Mouse (Mus musculus) hindbrain, embryonic 13.5 days (tissue): Measurements from ENCODE around the gene Gli1. TPM values are rescaled to one million over a fixed set of nuclear protein-coding genes. Genes with fewer than 3 reads are reported as not detected.

Source experiments
- ATAC-seq: fragments of 200-750 bp; cut with Nextera tagmentation; 2 replicates; pipeline ENCODE4 v1.8.0; 2017; ENCODE audit warnings: moderate TSS enrichment; ENCODE audit not compliant: low FRiP score
- H3K27ac ChIP-seq: fragments of 300-500 bp; sonication (generic); 2 replicates; pipeline ENCODE4 v1.5.1; 2015; ENCODE audit warnings: inconsistent platforms, mild to moderate bottlenecking, moderate library complexity
- H3K27me3 ChIP-seq: fragments of 300-500 bp; sonication (generic); 2 replicates; pipeline ENCODE4 v1.6.1; 2015; ENCODE audit warnings: mild to moderate bottlenecking, inconsistent platforms
- H3K36me3 ChIP-seq: fragments of 300-500 bp; sonication (generic); 2 replicates; pipeline ENCODE4 v1.6.1; 2015; ENCODE audit warnings: mild to moderate bottlenecking, inconsistent platforms
- H3K4me1 ChIP-seq: fragments of 300-500 bp; sonication (generic); replicated peaks from 2 replicates; pipeline ENCODE4 v1.6.1; 2015; ENCODE audit warnings: inconsistent platforms
- H3K4me2 ChIP-seq: fragments of 300-500 bp; sonication (generic); 2 replicates; pipeline ENCODE4 v1.6.1; 2015; ENCODE audit warnings: inconsistent platforms, mild to moderate bottlenecking, moderate library complexity
- H3K4me3 ChIP-seq: fragments of 300-500 bp; sonication (generic); 2 replicates; pipeline ENCODE4 v1.5.1; 2015; ENCODE audit warnings: mild to moderate bottlenecking, inconsistent platforms
- H3K9ac ChIP-seq: fragments of 300-500 bp; sonication (generic); 2 replicates; pipeline ENCODE4 v1.6.1; 2015; ENCODE audit warnings: mild to moderate bottlenecking, inconsistent platforms
- H3K9me3 ChIP-seq: fragments of 300-500 bp; sonication (generic); 2 replicates; pipeline ENCODE4 v1.6.1; 2016; ENCODE audit warnings: inconsistent platforms
- WGBS: fragments of 180-500 bp; shearing (Covaris S2); methylation state at CpG from one replicate; pipeline ENCODE4 v1.1.7; 2015; 5-methylcytosine and 5-hydroxymethylcytosine counted together
- polyA plus RNA-seq: library from polyadenylated mRNA; unstranded; fragments of >200 nt; fragmentation: Nextera tagmentation; extraction: Ambion mirVana; gene quantifications from 2 replicates; pipeline ENCODE4 v1.2.1, GENCODE M21; 2015

Gene Gli1
- polyA plus RNA-seq, result 1.6 and 1.8 TPM in 2 replicates

DNA sequence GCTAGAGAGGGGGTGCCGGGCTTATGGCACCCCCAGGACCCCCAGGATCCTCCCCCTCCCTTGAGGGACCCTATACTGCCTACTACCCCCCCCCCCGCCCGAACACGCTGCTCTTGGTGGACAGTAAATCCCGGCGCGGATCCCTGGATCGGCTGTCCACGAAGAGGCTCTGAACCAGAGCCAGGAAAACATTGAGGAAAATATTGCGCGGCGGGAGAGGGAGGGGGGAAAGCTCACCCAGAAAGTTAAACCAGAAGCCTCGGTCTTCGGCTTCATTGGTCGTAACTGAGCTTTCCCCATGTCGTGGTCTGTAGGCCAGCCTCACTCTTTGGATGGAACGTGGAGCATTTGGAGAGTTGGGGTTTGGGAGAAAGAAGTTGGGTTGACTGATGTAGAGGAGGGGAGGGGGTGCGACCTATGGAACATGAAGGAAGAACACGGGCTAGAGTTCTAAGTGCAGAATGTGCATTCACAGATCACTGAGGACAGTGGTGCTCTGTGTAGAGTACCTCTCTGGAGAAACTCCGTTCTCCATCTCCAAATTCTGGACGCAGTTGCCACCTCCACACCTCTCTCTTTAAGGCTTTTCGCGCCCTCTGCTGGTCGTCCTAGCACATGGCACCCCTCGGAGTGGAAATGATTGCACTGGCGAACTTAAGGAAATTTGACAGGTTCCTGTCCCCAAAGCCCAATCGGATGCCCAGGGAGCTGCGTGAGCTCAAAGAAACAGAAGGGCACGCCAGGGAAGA lies at the start of gene Gli1:
Gene Gli1 (minus strand): TSS at position 84 of the 749 bp plus-strand sequence.
- Histone ChIP-seq H3K36me3 (no peaks in the 10 kb centered on the region), H3K27me3 (peaks cover 48% of the 10 kb centered on the region), H3K4me3 (peak within 1 kb of the TSS; percentile 35), H3K9ac (0 out of 2 replicates have a peak within 1 kb of the TSS, but pooled peaks have one; percentile 20), H3K9me3 (no peaks in the 10 kb centered on the region), H3K4me2 (peak within 1 kb of the TSS; percentile 61), H3K27ac (no peak within 1 kb of the TSS), H3K4me1 (peaks cover 37% of the 10 kb centered on the region)
- 1% methylated on average over 29 of the region's 29 CpGs for WGBS
- 0 out of 2 replicates have a peak, but pooled peaks have one; percentile 14 for ATAC-seq

DNA sequence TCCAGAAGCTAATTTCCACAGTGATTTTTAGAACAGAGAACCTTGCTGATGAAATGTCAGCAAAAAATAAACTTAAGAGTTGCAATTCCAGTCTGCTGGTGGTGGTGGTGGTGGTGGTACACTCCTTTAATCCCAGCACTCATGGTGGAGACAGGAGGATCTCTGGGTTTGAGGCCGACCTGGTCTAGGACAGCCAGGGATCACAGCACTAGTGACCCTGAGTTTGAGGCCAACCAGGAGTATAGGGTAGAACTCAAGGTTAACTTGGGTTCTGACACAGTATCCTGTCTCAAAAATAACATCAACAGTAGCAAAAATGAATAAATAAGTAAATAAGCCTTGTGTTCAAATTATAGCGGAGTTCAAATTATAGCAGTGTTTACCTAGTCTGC lies 40.0 kb upstream of the Gli1 start:
- Histone ChIP-seq H3K9ac (peak overlapping the region; percentile 82), H3K27ac (no peak overlapping the region), H3K36me3 (no peaks in the 10 kb centered on the region), H3K9me3 (no peaks in the 10 kb centered on the region), H3K4me1 (peaks cover 21% of the 10 kb centered on the region), H3K4me2 (peak overlapping the region; percentile 71), H3K4me3 (peak overlapping the region; percentile 75), H3K27me3 (no peaks in the 10 kb centered on the region)
- ATAC-seq, result no peak
- WGBS, result 58% methylated on average over 2 of the region's 2 CpGs

DNA sequence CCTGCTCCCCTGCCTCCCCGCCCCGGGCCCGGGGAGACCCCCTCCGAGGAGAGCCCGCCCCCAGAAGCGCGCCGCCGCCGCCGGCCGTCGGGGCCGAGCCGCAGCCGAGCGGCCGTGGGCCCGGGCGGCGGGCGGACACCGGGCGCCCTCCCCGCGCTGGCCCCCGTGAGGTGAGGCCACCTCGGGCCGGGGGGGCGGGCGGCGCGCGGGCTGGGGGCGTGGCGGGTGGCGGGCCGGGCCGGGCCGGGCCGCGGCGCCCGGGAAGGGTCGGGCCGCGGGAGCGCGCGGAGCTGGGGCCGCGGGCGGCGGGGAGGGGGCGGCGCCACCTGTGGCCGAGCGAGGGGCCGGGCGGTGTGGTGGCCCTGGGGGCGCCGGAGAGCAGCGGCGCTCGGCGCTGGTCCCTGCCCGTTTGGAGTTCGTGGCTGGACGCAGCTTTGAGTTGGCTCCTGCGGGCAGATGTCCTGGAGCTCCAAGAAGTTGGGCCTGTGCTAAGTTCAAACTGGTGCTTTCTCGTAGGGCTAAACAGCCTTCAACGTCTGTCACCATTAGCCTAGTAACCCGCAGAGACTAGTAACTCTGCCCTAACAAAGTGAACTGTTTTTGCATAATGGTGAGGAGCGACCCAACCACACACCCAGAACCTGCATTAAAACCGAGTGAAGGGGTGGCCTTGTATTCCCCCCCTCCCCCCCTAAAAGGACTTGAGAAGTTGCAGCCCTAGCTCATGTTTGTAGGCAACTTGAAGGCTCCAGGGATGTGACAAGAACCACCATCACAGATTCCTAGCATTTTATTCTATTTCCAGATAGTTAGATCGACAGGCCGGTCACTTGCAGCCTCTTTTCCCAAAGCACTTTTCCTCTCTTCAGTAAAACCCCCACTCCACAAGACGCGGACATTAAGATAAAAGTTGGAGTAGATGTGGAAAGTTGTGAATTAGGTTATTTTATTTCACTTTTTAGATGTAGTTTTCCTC lies 39.3 kb upstream of the Gli1 start:
- peak overlapping the region; percentile 71 for H3K4me2 ChIP-seq
- peak overlapping the region; percentile 75 for H3K4me3 ChIP-seq
- H3K4me1 ChIP-seq, result peaks cover 21% of the 10 kb centered on the region
- 1% methylated on average over 71 of the region's 79 CpGs for WGBS
- H3K9ac ChIP-seq, result peak overlapping the region; percentile 82
- H3K9me3 ChIP-seq, result no peaks in the 10 kb centered on the region
- no peaks in the 10 kb centered on the region for H3K36me3 ChIP-seq
- peak; percentile 67 for ATAC-seq
- H3K27me3 ChIP-seq, result no peaks in the 10 kb centered on the region
- peak overlapping the region; percentile 95 for H3K27ac ChIP-seq

DNA sequence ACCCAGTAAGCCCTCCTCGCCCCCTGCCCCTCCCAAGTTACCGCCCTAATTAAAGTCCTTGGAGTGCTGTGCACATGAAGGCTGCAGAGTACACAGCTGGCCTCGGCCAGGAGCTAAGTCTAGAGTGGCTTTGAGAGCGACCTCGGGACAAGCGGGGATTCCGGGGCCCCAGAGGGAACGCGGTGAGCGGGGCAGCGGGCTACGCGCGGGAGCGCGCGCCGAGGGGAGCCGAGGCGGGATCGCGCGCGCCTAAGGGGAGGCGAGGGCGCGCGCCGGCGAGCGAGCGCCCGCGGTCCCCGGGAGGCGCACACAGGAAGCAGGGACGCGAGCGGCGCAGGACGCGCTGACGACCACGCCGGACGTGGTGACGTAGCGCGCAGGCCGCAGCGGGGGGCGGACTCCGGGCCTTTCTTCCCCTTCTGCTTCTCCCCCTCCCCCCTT lies 38.5 kb upstream of the Gli1 start, which contains the start of gene R3hdm2:
Gene R3hdm2 (plus strand): TSS at position 77 of the 441 bp plus-strand sequence.
- under 1% methylated on average over 45 of the region's 53 CpGs for WGBS
- Histone ChIP-seq H3K4me3 (peak within 1 kb of the TSS; percentile 75), H3K4me2 (peak within 1 kb of the TSS; percentile 71), H3K9me3 (no peaks in the 10 kb centered on the region), H3K27ac (peak within 1 kb of the TSS; percentile 95), H3K36me3 (no peaks in the 10 kb centered on the region), H3K27me3 (no peaks in the 10 kb centered on the region), H3K4me1 (peaks cover 21% of the 10 kb centered on the region), H3K9ac (peak within 1 kb of the TSS; percentile 82)
- ATAC-seq, result peak; percentile 96

DNA sequence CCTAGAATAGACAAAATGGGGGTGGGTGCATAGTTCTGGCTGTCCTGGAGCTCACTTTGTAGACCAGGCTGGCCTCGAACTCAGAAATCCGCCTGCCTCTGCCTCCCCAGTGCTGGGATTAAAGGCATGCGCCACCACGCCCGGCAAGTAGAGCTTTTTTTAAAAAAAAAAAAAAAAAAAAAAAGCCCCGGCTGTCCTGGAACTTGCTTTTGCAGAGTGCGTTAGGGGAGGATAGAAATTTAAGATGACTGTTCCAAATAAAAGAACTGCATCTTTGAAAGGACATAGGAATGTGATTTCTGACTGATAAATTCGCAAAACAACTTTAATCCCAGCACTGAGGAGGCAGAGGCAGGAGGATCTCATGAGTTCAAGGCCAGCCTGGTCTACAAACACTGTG lies 37.9 kb upstream of the Gli1 start:
- Histone ChIP-seq H3K36me3 (no peaks in the 10 kb centered on the region), H3K27ac (peak overlapping the region; percentile 95), H3K4me1 (peaks cover 17% of the 10 kb centered on the region), H3K9ac (peak overlapping the region; percentile 82; the same call in 1 of the 2 replicates), H3K4me2 (peak overlapping the region; percentile 62), H3K9me3 (no peaks in the 10 kb centered on the region), H3K4me3 (peak overlapping the region; percentile 75), H3K27me3 (no peaks in the 10 kb centered on the region)
- ATAC-seq, result no peak
- WGBS, result 92% methylated on average over 8 of the region's 8 CpGs

DNA sequence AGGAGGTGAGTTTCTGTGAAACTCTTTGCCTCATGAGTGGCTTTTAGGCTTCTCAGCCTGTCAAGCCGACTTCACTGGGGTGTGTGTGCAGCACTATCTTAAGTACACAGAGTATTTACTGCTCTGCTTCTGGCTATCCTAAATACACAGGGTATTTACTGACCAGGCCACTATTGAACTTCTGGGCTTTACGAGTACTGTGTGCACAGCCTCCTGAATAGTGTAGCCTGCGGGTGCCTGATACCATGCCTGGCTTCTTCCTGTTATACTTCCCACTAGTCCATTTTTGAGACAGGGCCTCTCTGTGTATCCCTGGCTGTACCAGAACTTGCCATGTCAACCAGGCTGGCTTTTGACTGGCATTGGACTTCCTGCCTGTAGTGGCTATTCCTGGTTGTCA lies 35.9 kb upstream of the Gli1 start:
- Histone ChIP-seq H3K9me3 (no peaks in the 10 kb centered on the region), H3K36me3 (no peaks in the 10 kb centered on the region), H3K4me2 (no peak overlapping the region), H3K4me3 (no peak overlapping the region), H3K9ac (no peak overlapping the region), H3K27ac (no peak overlapping the region), H3K4me1 (peaks cover 12% of the 10 kb centered on the region), H3K27me3 (no peaks in the 10 kb centered on the region)
- no peak for ATAC-seq
- WGBS, result 79% methylated on average over 3 of the region's 3 CpGs

DNA sequence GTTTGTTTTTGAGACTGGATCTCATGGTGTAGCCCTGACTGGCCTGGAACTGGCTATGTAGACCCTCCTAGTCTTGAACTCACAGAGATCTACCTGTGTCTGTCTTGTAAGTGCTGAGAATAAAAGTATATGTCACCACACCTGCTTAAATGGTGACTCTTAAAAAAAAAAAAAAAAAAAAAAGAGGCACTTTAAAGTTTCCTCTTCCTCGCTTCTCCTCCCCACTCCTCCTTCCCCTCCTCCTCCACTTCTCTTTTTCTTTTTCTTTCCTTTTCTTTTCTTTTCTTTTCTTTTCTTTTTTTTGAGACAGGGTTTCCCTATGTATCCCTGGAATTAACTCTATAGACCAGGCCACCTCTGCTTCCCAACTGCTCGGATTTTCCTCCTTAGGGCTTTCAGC lies 29.2 kb upstream of the Gli1 start:
- H3K4me2 ChIP-seq, result no peak overlapping the region
- no peak for ATAC-seq
- H3K36me3 ChIP-seq, result no peaks in the 10 kb centered on the region
- H3K9me3 ChIP-seq, result no peaks in the 10 kb centered on the region
- 63% methylated on average over 2 of the region's 2 CpGs for WGBS
- no peak overlapping the region for H3K27ac ChIP-seq
- H3K4me1 ChIP-seq, result no peaks in the 10 kb centered on the region
- no peaks in the 10 kb centered on the region for H3K27me3 ChIP-seq
- no peak overlapping the region for H3K4me3 ChIP-seq
- H3K9ac ChIP-seq, result no peak overlapping the region

DNA sequence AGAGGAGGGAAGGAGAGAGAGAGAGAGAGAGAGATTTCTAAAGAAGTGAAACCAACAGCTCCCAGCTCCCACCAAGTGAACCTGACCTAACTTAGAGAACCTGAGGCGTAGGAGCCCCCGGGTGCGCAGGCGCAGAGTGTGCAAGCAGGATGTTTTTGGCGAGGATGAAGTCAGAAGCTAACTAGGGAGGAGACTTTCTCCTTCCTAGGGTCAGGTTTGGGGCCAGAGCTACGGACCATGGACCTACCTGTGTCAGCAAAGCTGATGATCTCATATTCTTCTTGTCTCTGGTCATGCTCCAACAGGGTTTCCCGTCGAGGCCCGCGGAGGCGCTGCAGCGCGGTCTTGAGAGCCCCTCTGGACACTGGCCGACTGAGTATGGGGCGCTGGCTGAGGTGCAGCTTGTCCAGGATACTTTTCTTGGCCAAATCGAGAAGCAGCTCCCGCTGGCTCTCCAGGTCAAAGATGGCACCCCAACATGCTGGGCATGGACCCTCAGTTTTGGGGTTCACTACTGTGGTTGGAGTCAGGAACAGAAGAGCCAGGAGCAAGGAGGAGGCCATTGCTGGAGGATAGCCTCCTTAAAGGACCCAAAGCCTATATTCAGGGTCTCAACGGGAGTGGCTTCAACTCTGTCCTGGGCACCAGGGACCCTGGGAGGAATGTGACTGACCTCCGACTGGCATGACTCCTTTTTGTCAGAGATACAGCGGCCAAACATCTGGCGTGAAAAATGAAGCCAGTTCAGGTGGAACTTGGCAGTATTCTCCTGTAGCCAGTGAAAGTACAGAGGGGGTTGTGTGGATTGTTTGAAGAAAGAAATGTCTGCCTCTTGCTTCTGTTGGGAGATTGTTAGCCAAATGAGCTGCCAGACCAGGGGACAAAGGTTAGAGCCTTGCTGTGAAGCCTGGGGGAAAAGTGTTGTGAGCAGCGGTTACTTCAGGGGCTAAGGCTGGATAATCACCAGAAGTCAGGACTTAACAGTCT lies 28.4 kb upstream of the Gli1 start, which contains the start of gene Inhbc:
Gene Inhbc (minus strand): TSS at position 598 of the 987 bp plus-strand sequence.
- no peak within 1 kb of the TSS for H3K4me2 ChIP-seq
- WGBS, result 79% methylated on average over 22 of the region's 22 CpGs
- no peaks in the 10 kb centered on the region for H3K27me3 ChIP-seq
- no peak within 1 kb of the TSS for H3K9ac ChIP-seq
- H3K4me3 ChIP-seq, result no peak within 1 kb of the TSS
- no peaks in the 10 kb centered on the region for H3K36me3 ChIP-seq
- ATAC-seq, result no peak
- H3K9me3 ChIP-seq, result no peaks in the 10 kb centered on the region
- H3K4me1 ChIP-seq, result no peaks in the 10 kb centered on the region
- H3K27ac ChIP-seq, result no peak within 1 kb of the TSS

DNA sequence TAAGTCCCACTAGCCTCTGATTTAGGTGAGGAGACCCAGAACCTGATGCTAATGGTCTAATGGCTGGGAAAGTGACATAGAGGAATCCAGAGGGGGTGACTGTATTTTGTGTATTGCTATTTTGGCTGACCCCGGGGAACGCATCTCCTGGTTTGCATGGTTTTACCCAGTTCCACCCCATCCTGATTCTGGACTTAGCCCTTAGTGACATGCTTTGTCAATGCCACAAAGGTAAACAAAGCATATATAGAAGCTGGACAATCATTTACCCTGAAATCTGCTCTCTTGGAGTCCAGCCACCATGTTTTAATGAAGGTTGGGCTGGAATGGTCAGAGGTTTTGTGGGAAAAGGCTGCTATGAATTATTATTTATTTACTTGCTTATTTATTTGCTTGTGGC lies 26.5 kb upstream of the Gli1 start:
- Histone ChIP-seq H3K4me1 (no peaks in the 10 kb centered on the region), H3K27ac (no peak overlapping the region), H3K27me3 (no peaks in the 10 kb centered on the region), H3K4me2 (no peak overlapping the region), H3K36me3 (no peaks in the 10 kb centered on the region), H3K9ac (no peak overlapping the region), H3K4me3 (no peak overlapping the region), H3K9me3 (no peaks in the 10 kb centered on the region)
- 68% methylated on average over 2 of the region's 2 CpGs for WGBS
- ATAC-seq, result no peak

DNA sequence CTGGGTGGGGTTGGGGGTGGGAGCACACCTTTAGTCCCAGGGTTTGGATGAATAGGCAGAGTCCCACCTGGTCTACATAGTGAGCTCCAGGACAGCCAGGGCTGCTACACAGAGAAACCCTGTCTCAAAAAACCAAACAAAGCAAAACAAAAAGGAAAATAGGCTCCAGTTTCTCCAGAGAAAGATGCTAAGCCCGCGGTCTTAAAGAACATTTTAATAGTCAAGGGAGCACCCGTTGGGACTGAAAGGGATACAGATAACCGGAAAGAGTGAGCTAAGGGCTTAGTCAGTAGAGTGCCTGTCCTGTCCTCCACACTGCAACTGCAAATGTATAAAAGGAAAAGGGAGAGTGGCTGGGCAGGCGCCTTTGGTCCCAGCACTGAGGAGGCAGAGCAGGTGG lies 25.3 kb upstream of the Gli1 start:
- H3K9me3 ChIP-seq, result no peaks in the 10 kb centered on the region
- H3K27ac ChIP-seq, result no peak overlapping the region
- H3K4me1 ChIP-seq, result no peaks in the 10 kb centered on the region
- H3K27me3 ChIP-seq, result no peaks in the 10 kb centered on the region
- H3K4me2 ChIP-seq, result no peak overlapping the region
- ATAC-seq, result no peak
- no peaks in the 10 kb centered on the region for H3K36me3 ChIP-seq
- no peak overlapping the region for H3K4me3 ChIP-seq
- WGBS, result 76% methylated on average over 5 of the region's 5 CpGs
- H3K9ac ChIP-seq, result no peak overlapping the region

DNA sequence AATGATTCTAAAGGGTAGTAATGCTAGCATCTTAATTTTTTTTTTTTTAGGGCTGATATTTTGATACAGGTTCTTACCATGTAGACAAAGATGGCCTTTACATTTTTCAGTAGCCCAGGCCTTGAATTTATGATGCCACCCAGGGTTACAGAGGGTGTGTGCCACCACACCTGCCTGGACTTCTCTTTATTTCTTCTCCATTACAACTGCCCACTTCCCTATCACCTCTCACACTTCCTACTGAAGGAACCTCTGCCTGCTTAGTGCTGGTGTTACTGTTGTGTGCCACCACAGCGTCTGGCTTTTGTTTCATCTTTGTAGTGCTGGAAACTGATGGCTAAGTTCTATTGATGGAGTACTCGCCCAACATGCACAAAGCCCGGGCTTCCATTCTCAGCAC lies 18.9 kb upstream of the Gli1 start:
- ATAC-seq, result no peak

More for the DNA sequence above, 18.9 kb upstream of the Gli1 start:
- 86% methylated on average over 3 of the region's 3 CpGs for WGBS
- Histone ChIP-seq H3K9ac (no peak overlapping the region), H3K36me3 (no peaks in the 10 kb centered on the region), H3K27ac (no peak overlapping the region), H3K4me1 (no peaks in the 10 kb centered on the region), H3K4me2 (no peak overlapping the region), H3K9me3 (no peaks in the 10 kb centered on the region), H3K27me3 (no peaks in the 10 kb centered on the region), H3K4me3 (no peak overlapping the region)
